Mouse (Mus musculus) liver, embryonic 14.5 days (tissue): ENCODE measurements around the gene Cacna1c. TPM values are rescaled to one million over a fixed set of nuclear protein-coding genes. Genes with fewer than 3 reads are reported as not detected.

Source experiments
- ATAC-seq: fragments of 200-750 bp; cut with Nextera tagmentation; 2 replicates; pipeline ENCODE4 v1.8.0; 2017; ENCODE audit warnings: moderate number of reproducible peaks, mild to moderate bottlenecking, moderate library complexity; ENCODE audit not compliant: insufficient read depth
- DNase-seq, 3 experiments: peaks; one replicate each; pipeline ENCODE4 v3.0.0-alpha.2; 2012 to 2013; ENCODE audit warnings: low read depth in 3 of 3, low spot score in 3 of 3
- H3K27ac ChIP-seq: fragments of 300-500 bp; sonication (generic); 2 replicates; pipeline ENCODE4 v1.5.1; 2014; ENCODE audit warnings: moderate library complexity, mild to moderate bottlenecking, control low read depth, inconsistent platforms
- H3K27me3 ChIP-seq: fragments of 300-500 bp; sonication (generic); 2 replicates; pipeline ENCODE4 v1.6.1; 2014; ENCODE audit warnings: mild to moderate bottlenecking, low read length, moderate library complexity; ENCODE audit not compliant: control insufficient read depth, insufficient read depth
- H3K36me3 ChIP-seq: fragments of 300-500 bp; sonication (generic); replicated peaks from 2 replicates; pipeline ENCODE4 v1.6.1; 2014; ENCODE audit warnings: low read depth; ENCODE audit not compliant: control insufficient read depth, insufficient read depth
- H3K4me1 ChIP-seq, 2 experiments: fragments of 200-500 bp in 1 of 2; fragments of 300-500 bp in 1 of 2; sonication (generic) in 1 of 2; replicated peaks; 2 replicates each; pipeline ENCODE4 v1.6.1; 2012 to 2014; ENCODE audit warnings: antibody characterized with exemption in 1 of 2, inconsistent platforms in 1 of 2, low read length in 1 of 2; ENCODE audit not compliant: control insufficient read depth in 2 of 2, insufficient read depth in 2 of 2
- H3K4me2 ChIP-seq: fragments of 300-500 bp; sonication (generic); 2 replicates; pipeline ENCODE4 v1.6.1; 2014; ENCODE audit warnings: low read depth, mild to moderate bottlenecking, control low read depth, moderate library complexity
- H3K4me3 ChIP-seq, 2 experiments: fragments of 200-500 bp in 1 of 2; fragments of 300-500 bp in 1 of 2; sonication (generic) in 1 of 2; 2 replicates each; pipeline ENCODE4 v1.5.1; 2012 to 2014; ENCODE audit warnings: low read depth in 2 of 2, low read length in 2 of 2, mild to moderate bottlenecking in 2 of 2, control low read depth in 1 of 2, inconsistent platforms in 1 of 2, moderate library complexity in 1 of 2; ENCODE audit not compliant: insufficient read depth in 1 of 2
- H3K9ac ChIP-seq: fragments of 300-500 bp; sonication (generic); replicated peaks from 2 replicates; pipeline ENCODE4 v1.6.1; 2014; ENCODE audit warnings: mild to moderate bottlenecking, control low read depth, moderate library complexity
- H3K9me3 ChIP-seq: fragments of 300-500 bp; sonication (generic); 2 replicates; pipeline ENCODE4 v1.6.1; 2016; ENCODE audit warnings: low read length, mixed read lengths; ENCODE audit not compliant: control insufficient read depth
- CTCF ChIP-seq: IDR thresholded peaks from 2 replicates; pipeline ENCODE4 v1.5.1; 2016; ENCODE audit warnings: antibody characterized with exemption, low read depth, control low read depth
- EP300 ChIP-seq: IDR thresholded peaks from 2 replicates; pipeline ENCODE4 v1.6.1; 2016; ENCODE audit warnings: antibody characterized with exemption, low read depth
- WGBS: fragments of 180-500 bp; shearing (Covaris S2); extraction: QIAGEN DNeasy Blood & Tissue Kit; methylation state at CpG from one replicate; pipeline ENCODE4 v1.1.7; 2014; ENCODE audit not compliant: insufficient replicate concordance; 5-methylcytosine and 5-hydroxymethylcytosine counted together
- polyA plus RNA-seq, 2 experiments: library from polyadenylated mRNA; depleted of rRNA in 1 of 2; stranded (reverse) in 1 of 2; unstranded in 1 of 2; fragments of >200 nt; fragmentation: Nextera tagmentation in 1 of 2; extraction: Ambion mirVana in 1 of 2; gene quantifications; 2 replicates each; pipeline versions ENCODE4 v1.2.1 to v1.2.3; 2012 to 2014

Cacna1c gene
- polyA plus RNA-seq, 2 experiments: 0.20 to 0.32 TPM

- Histone ChIP-seq H3K4me1 (no peaks in the 10 kb centered on the region), H3K27ac (no peak overlapping the region), H3K27me3 (no peaks in the 10 kb centered on the region), H3K9me3 (no peaks in the 10 kb centered on the region), H3K4me3 (no peak overlapping the region), H3K9ac (no peak overlapping the region), H3K36me3 (no peaks in the 10 kb centered on the region), H3K4me2 (no peak overlapping the region)
- TF ChIP-seq EP300: no peak
- TF ChIP-seq CTCF: no peak
- 75% methylated on average over 12 of the region's 12 CpGs for WGBS
- DNase-seq (no peak), ATAC-seq (no peak)
These were observed 216.0 kb downstream of the Cacna1c start for GRCm38 (mm10) chr6:118980265-118980664.

- DNase-seq (no peak), ATAC-seq (no peak)
- H3K9ac ChIP-seq: no peak overlapping the region
- peaks cover 3 to 7% of the 10 kb centered on the region in 2 experiments; a peak in 3 of 4 replicates for H3K4me1 ChIP-seq
- H3K36me3 ChIP-seq: no peaks in the 10 kb centered on the region
- no peaks in the 10 kb centered on the region for H3K27me3 ChIP-seq
- TF ChIP-seq CTCF (no peak), EP300 (no peak)
- 51% methylated on average over 10 of the region's 10 CpGs for WGBS
- no peaks in the 10 kb centered on the region for H3K9me3 ChIP-seq
- no peak overlapping the region for H3K4me2 ChIP-seq
- no peak overlapping the region for H3K27ac ChIP-seq
- H3K4me3 ChIP-seq: no peak overlapping the region
These were observed 218.6 kb downstream of the Cacna1c start for GRCm38 (mm10) chr6:118977443-118978271.

GRCm38 (mm10) chr6:118976617-118977016 is 219.6 kb downstream of the Cacna1c start:
- Histone ChIP-seq H3K27ac (no peak overlapping the region), H3K9me3 (no peaks in the 10 kb centered on the region), H3K4me1 (peaks cover 3 to 7% of the 10 kb centered on the region in 2 experiments; a peak in 3 of 4 replicates), H3K9ac (no peak overlapping the region), H3K4me3 (no peak overlapping the region), H3K4me2 (no peak overlapping the region), H3K36me3 (no peaks in the 10 kb centered on the region), H3K27me3 (no peaks in the 10 kb centered on the region)
- WGBS: 70% methylated on average over 14 of the region's 14 CpGs
- no peak for DNase-seq
- ATAC-seq: no peak
- no peak for TF ChIP-seq EP300
- no peak for TF ChIP-seq CTCF

GRCm38 (mm10) chr6:118971844-118972531 is 224.2 kb downstream of the Cacna1c start:
- WGBS: 60% methylated on average over 9 of the region's 10 CpGs
- H3K27ac ChIP-seq: no peak overlapping the region
- DNase-seq (no peak), ATAC-seq (no peak)
- no peak overlapping the region for H3K4me2 ChIP-seq
- no peaks in the 10 kb centered on the region for H3K27me3 ChIP-seq
- TF ChIP-seq CTCF: no peak
- TF ChIP-seq EP300: no peak
- H3K36me3 ChIP-seq: no peaks in the 10 kb centered on the region
- H3K9ac ChIP-seq: no peak overlapping the region
- peaks cover 3 to 13% of the 10 kb centered on the region in 2 experiments; a peak in 3 of 4 replicates for H3K4me1 ChIP-seq
- no peak overlapping the region for H3K4me3 ChIP-seq
- H3K9me3 ChIP-seq: no peaks in the 10 kb centered on the region

DNA sequence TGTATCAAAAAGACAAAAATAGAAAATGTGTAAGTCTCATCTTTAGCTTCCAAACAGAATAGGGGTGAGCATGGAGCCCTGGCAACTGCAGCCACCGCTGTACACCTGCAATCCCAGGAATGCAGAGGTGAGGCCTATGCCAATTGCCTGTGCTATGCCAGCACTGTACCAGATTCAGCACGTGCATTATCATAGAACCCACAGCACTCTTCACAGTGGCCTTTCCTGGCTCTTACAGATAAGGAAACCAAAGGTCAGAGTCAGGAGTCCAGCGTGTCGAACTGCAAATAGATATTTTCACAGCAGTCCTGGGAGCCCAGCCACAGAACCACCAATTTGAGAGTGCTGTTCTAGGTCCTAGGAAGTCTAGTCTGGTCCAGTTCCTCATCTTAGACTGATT is 227.4 kb downstream of the Cacna1c start:
- no peak overlapping the region for H3K27ac ChIP-seq
- DNase-seq (no peak), ATAC-seq (no peak)
- peaks cover 3 to 13% of the 10 kb centered on the region in 2 experiments; a peak in 3 of 4 replicates for H3K4me1 ChIP-seq
- H3K4me3 ChIP-seq: no peak overlapping the region
- no peaks in the 10 kb centered on the region for H3K9me3 ChIP-seq
- H3K4me2 ChIP-seq: no peak overlapping the region
- H3K27me3 ChIP-seq: no peaks in the 10 kb centered on the region
- no peak overlapping the region for H3K9ac ChIP-seq
- 19% methylated on average over 4 of the region's 4 CpGs for WGBS
- TF ChIP-seq EP300 (0 out of 2 replicates have a peak, but pooled peaks have one; percentile 18), CTCF (no peak)
- H3K36me3 ChIP-seq: no peaks in the 10 kb centered on the region
